12 mouse cellular contexts compared by ENCODE assay signal in the genomic region with DNA sequence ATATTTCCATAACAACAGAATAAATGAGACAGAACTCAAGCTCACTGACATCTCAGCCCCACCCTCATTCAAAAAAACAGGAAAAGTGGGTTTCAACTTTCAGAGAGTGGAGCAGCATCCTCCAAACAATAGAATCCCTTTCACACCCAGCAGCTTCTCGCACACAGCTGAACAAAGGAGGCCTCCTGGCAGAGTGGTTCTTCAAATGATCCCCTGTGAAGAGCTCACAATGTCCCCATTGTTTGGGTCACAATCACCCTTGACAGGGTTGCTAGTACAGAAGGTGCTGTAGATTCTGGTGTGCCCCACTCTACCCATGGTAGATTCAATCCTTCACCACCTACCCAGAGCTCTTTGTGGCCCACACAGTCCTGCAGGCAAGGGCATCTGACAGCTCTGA. TPM values are rescaled to one million over a fixed set of nuclear protein-coding genes. Genes with fewer than 3 reads are reported as not detected.
DNase-seq lines count a peak whose midpoint lies in the region; ATAC-seq and TF ChIP-seq lines count a peak whose summit lies in the region.
"Had no signal": no experiment of that assay in that cellular context is flagged by ENCODE, and none has a peak within 500 bp of the region (broad histone marks: within the 10 kb centered on the region; RNA-seq: fewer than 3 reads in every experiment).

No protein-coding gene starts in this region.

- peak overlapping the region; percentile 62 for H3K27ac ChIP-seq in hindbrain, embryonic 10.5 days
- no peak overlapping the region for H3K27ac ChIP-seq in hindbrain, embryonic 16.5 days (ENCODE audit: low read depth, low read length)
- no peak overlapping the region; the same call in 1 of the 2 replicates for H3K27ac ChIP-seq in ES-Bruce4 (ENCODE audit: insufficient read depth, low read length)
- H3K27ac ChIP-seq in hindbrain, embryonic 14.5 days = no peak overlapping the region
- no peak overlapping the region for H3K27ac ChIP-seq in stomach, postnatal 0 days (replicated peaks)
- H3K27ac ChIP-seq: liver, embryonic 12.5 days; stomach, embryonic 15.5 days had no signal

- peaks cover 17% of the 10 kb centered on the region for H3K4me1 ChIP-seq in hindbrain, embryonic 10.5 days (replicated peaks)
- no peaks in the 10 kb centered on the region for H3K4me1 ChIP-seq in hindbrain, embryonic 16.5 days (ENCODE audit: control insufficient read depth, insufficient read depth, low read depth, low read length)
- H3K4me1 ChIP-seq in ES-Bruce4 (ENCODE audit: control insufficient read depth, insufficient read depth, low read length) = peaks cover 6% of the 10 kb centered on the region
- H3K4me1 ChIP-seq in hindbrain, embryonic 14.5 days (replicated peaks; ENCODE audit: control insufficient read depth, insufficient read depth, low read length) = no peaks in the 10 kb centered on the region
- H3K4me1 ChIP-seq in stomach, postnatal 0 days (replicated peaks; ENCODE audit: control insufficient read depth, insufficient read depth) = no peaks in the 10 kb centered on the region
- H3K4me1 ChIP-seq: liver, embryonic 12.5 days; stomach, embryonic 15.5 days had no signal

- peak; percentile 71 for DNase-seq in hindbrain, embryonic 10.5 days (ENCODE audit: low spot score)
- DNase-seq in embryo, embryonic 11 days = peak; percentile 52
- DNase-seq in hindbrain, embryonic 14.5 days (ENCODE audit: low spot score) = no peak
- no peak for DNase-seq in stomach, postnatal 0 days (ENCODE audit: low spot score)
- no peak for DNase-seq in adrenal gland, postnatal 36 days
- DNase-seq: adrenal gland, adult 2 months; gastrocnemius, postnatal 14 days had no signal

- H3K4me2 ChIP-seq in hindbrain, embryonic 16.5 days (ENCODE audit: low read length) = no peak overlapping the region
- no peak overlapping the region for H3K4me2 ChIP-seq in hindbrain, embryonic 14.5 days (replicated peaks)
- no peak overlapping the region for H3K4me2 ChIP-seq in stomach, postnatal 0 days (replicated peaks; ENCODE audit: low read depth)
- H3K4me2 ChIP-seq: liver, embryonic 12.5 days; stomach, embryonic 15.5 days had no signal

- no peak overlapping the region for H3K9ac ChIP-seq in hindbrain, embryonic 16.5 days (ENCODE audit: low read depth, low read length)
- no peak overlapping the region for H3K9ac ChIP-seq in ES-Bruce4 (ENCODE audit: low read depth, poor library complexity, severe bottlenecking)
- H3K9ac ChIP-seq in hindbrain, embryonic 14.5 days = no peak overlapping the region
- H3K9ac ChIP-seq in stomach, postnatal 0 days (ENCODE audit: low read length) = no peak overlapping the region
- H3K9ac ChIP-seq: liver, embryonic 12.5 days; stomach, embryonic 15.5 days had no signal

- 6% methylated on average over 1 of the region's 1 CpGs for WGBS in hindbrain, embryonic 10.5 days
- WGBS in hindbrain, embryonic 16.5 days = 17% methylated on average over 1 of the region's 1 CpGs
- WGBS in hindbrain, embryonic 14.5 days = 6% methylated on average over 1 of the region's 1 CpGs
- WGBS in stomach, postnatal 0 days = 43% methylated on average over 1 of the region's 1 CpGs

- TF ChIP-seq POLR2A in ES-Bruce4 (IDR thresholded peaks at IDR 0.05; ENCODE audit: insufficient read depth, low read length) = no peak

- no peaks in the 10 kb centered on the region for H3K27me3 ChIP-seq in hindbrain, embryonic 10.5 days (ENCODE audit: insufficient read depth, poor library complexity, severe bottlenecking)
- no peaks in the 10 kb centered on the region for H3K27me3 ChIP-seq in hindbrain, embryonic 16.5 days (replicated peaks; ENCODE audit: control insufficient read depth, insufficient read depth, low read length)
- no peaks in the 10 kb centered on the region for H3K27me3 ChIP-seq in ES-Bruce4 (ENCODE audit: control insufficient read depth, insufficient read depth, low read length, poor library complexity, severe bottlenecking)
- no peaks in the 10 kb centered on the region for H3K27me3 ChIP-seq in hindbrain, embryonic 14.5 days (ENCODE audit: control insufficient read depth, insufficient read depth, low read length)
- no peaks in the 10 kb centered on the region for H3K27me3 ChIP-seq in stomach, postnatal 0 days (ENCODE audit: control insufficient read depth, insufficient read depth, low read length)
- H3K27me3 ChIP-seq: liver, embryonic 12.5 days; stomach, embryonic 15.5 days had no signal

- H3K4me3 ChIP-seq in hindbrain, embryonic 10.5 days = no peak overlapping the region
- no peak overlapping the region for H3K4me3 ChIP-seq in hindbrain, embryonic 16.5 days (ENCODE audit: low read length)
- H3K4me3 ChIP-seq in ES-Bruce4 (ENCODE audit: low read depth, low read length) = no peak overlapping the region
- H3K4me3 ChIP-seq in hindbrain, embryonic 14.5 days (replicated peaks; ENCODE audit: low read length) = no peak overlapping the region
- no peak overlapping the region for H3K4me3 ChIP-seq in stomach, postnatal 0 days (ENCODE audit: low read depth, low read length)
- H3K4me3 ChIP-seq: liver, embryonic 12.5 days; stomach, embryonic 15.5 days had no signal

- no peak for TF ChIP-seq CTCF in ES-Bruce4 (IDR thresholded peaks at IDR 0.05; ENCODE audit: low read depth, low read length)
- TF ChIP-seq CTCF in stomach, postnatal 0 days (IDR thresholded peaks at IDR 0.05; ENCODE audit: low read depth) = no peak

- no peak for ATAC-seq in hindbrain, embryonic 16.5 days
- peak; percentile 27; the same call in 1 of the 2 replicates for ATAC-seq in hindbrain, embryonic 14.5 days (ENCODE audit: low FRiP score)
- ATAC-seq in erythroid progenitor cell, adult 5-6 weeks (replicated peaks; ENCODE audit: low FRiP score, poor library complexity, severe bottlenecking) = no peak
- ATAC-seq in stomach, postnatal 0 days (ENCODE audit: low FRiP score, low TSS enrichment) = no peak
- ATAC-seq: liver, embryonic 12.5 days had no signal

- peak; percentile 91 for TF ChIP-seq EP300 in ES-Bruce4 (IDR thresholded peaks at IDR 0.05; ENCODE audit: insufficient read depth, low read depth, low read length)
- TF ChIP-seq EP300 in stomach, postnatal 0 days (optimal IDR thresholded peaks at IDR 0.05) = no peak

- H3K9me3 ChIP-seq in hindbrain, embryonic 10.5 days = no peaks in the 10 kb centered on the region
- no peaks in the 10 kb centered on the region for H3K9me3 ChIP-seq in hindbrain, embryonic 16.5 days (ENCODE audit: control insufficient read depth, low read length)
- no peaks in the 10 kb centered on the region for H3K9me3 ChIP-seq in ES-Bruce4 (replicated peaks; ENCODE audit: control insufficient read depth, insufficient read depth, low read length, poor library complexity, severe bottlenecking)
- no peaks in the 10 kb centered on the region for H3K9me3 ChIP-seq in hindbrain, embryonic 14.5 days (ENCODE audit: control insufficient read depth, low read length)
- no peaks in the 10 kb centered on the region for H3K9me3 ChIP-seq in stomach, postnatal 0 days (ENCODE audit: control insufficient read depth, low read length)
- H3K9me3 ChIP-seq: liver, embryonic 12.5 days; stomach, embryonic 15.5 days had no signal

- no peaks in the 10 kb centered on the region for H3K36me3 ChIP-seq in hindbrain, embryonic 10.5 days
- H3K36me3 ChIP-seq in hindbrain, embryonic 16.5 days (ENCODE audit: control insufficient read depth, insufficient read depth, low read length) = no peaks in the 10 kb centered on the region
- H3K36me3 ChIP-seq in ES-Bruce4 (ENCODE audit: control insufficient read depth, insufficient read depth, low read length, poor library complexity, severe bottlenecking) = no peaks in the 10 kb centered on the region
- H3K36me3 ChIP-seq in hindbrain, embryonic 14.5 days (replicated peaks; ENCODE audit: control insufficient read depth, insufficient read depth) = no peaks in the 10 kb centered on the region
- no peaks in the 10 kb centered on the region for H3K36me3 ChIP-seq in stomach, postnatal 0 days (ENCODE audit: control insufficient read depth, insufficient read depth, low read length)
- H3K36me3 ChIP-seq: liver, embryonic 12.5 days; stomach, embryonic 15.5 days had no signal

RNA-seq across cellular contexts. Expression of a gene that starts 44.7 kb away (rescaled TPM):
- polyA plus RNA-seq in hindbrain, embryonic 10.5 days (2016; fragmentation: Nextera tagmentation; extraction: Ambion mirVana) = 0.52 and 0.57 TPM in 2 replicates
- 0.55 and 0.64 TPM in 2 replicates for polyA plus RNA-seq in hindbrain, embryonic 16.5 days (2015; fragmentation: Nextera tagmentation; extraction: Ambion mirVana)
- polyA plus RNA-seq in ES-Bruce4 (2011; ENCODE audit: insufficient read depth, insufficient read length, low read depth, missing spikeins) = 0.65 TPM in 1 of 2 replicates, not detected in the other
- 0.84 and 1.4 TPM in 2 replicates for polyA plus RNA-seq in hindbrain, embryonic 14.5 days (2014; fragmentation: Nextera tagmentation; extraction: Ambion mirVana)
- 20.9 and 25.2 TPM in 2 replicates for total RNA-seq in erythroid progenitor cell, adult 5-6 weeks (2015; ENCODE audit: low replicate concordance)
- 14.6 and 21.8 TPM in 2 replicates for total RNA-seq in erythroid progenitor cell, adult 5-6 weeks (2017; ENCODE audit: low replicate concordance)
- 0.62 and 1.0 TPM in 2 replicates for polyA plus RNA-seq in stomach, postnatal 0 days (2015; fragmentation: Nextera tagmentation; extraction: Ambion mirVana)
- 1 to 10 TPM; 2.5 to 3.9 TPM for total RNA-seq in adrenal gland, postnatal 36 days (2021)

Comparison
In these comparisons a context has a peak if more than half of its experiments do, and no peak if none do; other contexts are left out.
1. DNase-seq: peak in hindbrain, embryonic 10.5 days (single experiment) and embryo, embryonic 11 days (single experiment); none in hindbrain, embryonic 14.5 days (single experiment), stomach, postnatal 0 days (single experiment) and adrenal gland, postnatal 36 days (0 of 2).